Mouse (Mus musculus) spleen, postnatal 36 days (tissue): ENCODE measurements around the gene Atg16l2.
A peak's percentile ranks its signal among the peaks of the same experiment; 100 is the strongest.

Experiments used
- DNase-seq, 2 experiments: peaks; one replicate each; pipeline ENCODE4 v3.0.0; 2022; ENCODE audit warnings: low spot score in 2 of 2, mixed read lengths in 1 of 2

Gene Atg16l2

GRCm38 (mm10) chr7:101321218-101321827 lies 19.3 kb upstream of the Atg16l2 start:
- DNase-seq, result peak in 1 of 2 experiments; percentile 19

GRCm38 (mm10) chr7:101320399-101321217 lies 18.6 kb upstream of the Atg16l2 start:
- DNase-seq, result peak in 1 of 2 experiments; percentile 24

GRCm38 (mm10) chr7:101319796-101320195 lies 17.7 kb upstream of the Atg16l2 start:
- DNase-seq, result no peak

GRCm38 (mm10) chr7:101318848-101319247 lies 16.8 kb upstream of the Atg16l2 start:
- peak in 1 of 2 experiments; percentile 14 for DNase-seq

GRCm38 (mm10) chr7:101317014-101317413 lies 15.0 kb upstream of the Atg16l2 start, which contains the start of gene Stard10:
Gene Stard10, plus strand, starts transcription at chr7:101317086.
- no peak for DNase-seq

GRCm38 (mm10) chr7:101316591-101317001 lies 14.5 kb upstream of the Atg16l2 start:
- DNase-seq, result peak; percentile 67 to 74

- DNase-seq, result no peak
These were observed 13.6 kb upstream of the Atg16l2 start for GRCm38 (mm10) chr7:101315699-101316098.

- no peak for DNase-seq
These were observed 12.3 kb upstream of the Atg16l2 start for GRCm38 (mm10) chr7:101314396-101314795.

- DNase-seq, result no peak
These were observed 11.0 kb upstream of the Atg16l2 start for GRCm38 (mm10) chr7:101313033-101313432.

- DNase-seq, result peak; percentile 40 to 47
These were observed 9.0 kb upstream of the Atg16l2 start for GRCm38 (mm10) chr7:101311061-101311460.

GRCm38 (mm10) chr7:101310327-101311028 lies 8.4 kb upstream of the Atg16l2 start:
- peak; percentile 97 to 99 for DNase-seq

- no peak for DNase-seq
These were observed 7.9 kb upstream of the Atg16l2 start for GRCm38 (mm10) chr7:101309985-101310326.

GRCm38 (mm10) chr7:101306841-101307240 lies 4.8 kb upstream of the Atg16l2 start:
- no peak for DNase-seq

- no peak for DNase-seq
These were observed 640 bp upstream of the Atg16l2 start for GRCm38 (mm10) chr7:101302691-101303090.

- peak; percentile 52 to 56 for DNase-seq
These were observed 630 bp downstream of the Atg16l2 start for GRCm38 (mm10) chr7:101301361-101301880.

- no peak for DNase-seq
These were observed 3.7 kb downstream of the Atg16l2 start for GRCm38 (mm10) chr7:101298375-101298774.

GRCm38 (mm10) chr7:101297023-101297405 lies 5.0 kb downstream of the Atg16l2 start:
- no peak for DNase-seq

- peak in 1 of 2 experiments; percentile 33 for DNase-seq
These were observed 5.6 kb downstream of the Atg16l2 start for GRCm38 (mm10) chr7:101296252-101297022.

- no peak for DNase-seq
These were observed 6.6 kb downstream of the Atg16l2 start for GRCm38 (mm10) chr7:101295438-101295837.

GRCm38 (mm10) chr7:101293611-101294010 lies 8.4 kb downstream of the Atg16l2 start:
- DNase-seq, result no peak

GRCm38 (mm10) chr7:101293138-101293537 lies 8.9 kb downstream of the Atg16l2 start:
- DNase-seq, result no peak
